Mouse (Mus musculus) colon, adult 2 months (tissue): Measurements from ENCODE around the gene Rtn4rl1. TPM values are rescaled to one million over a fixed set of nuclear protein-coding genes. Genes with fewer than 3 reads are reported as not detected.

Experiments used
- polyA plus RNA-seq: library from polyadenylated mRNA; depleted of rRNA; stranded (reverse); fragments of >200 nt; gene quantifications from 2 replicates; pipeline ENCODE4 v1.2.3, GENCODE M21; 2012; rRNA removed

Rtn4rl1 gene
- polyA plus RNA-seq, result 7.2 and 7.5 TPM in 2 replicates

GRCm38 (mm10) chr11:75193256-75194071 lies at the start of gene Rtn4rl1:
Gene Rtn4rl1 (plus strand): TSS chr11:75193783.

DNA sequence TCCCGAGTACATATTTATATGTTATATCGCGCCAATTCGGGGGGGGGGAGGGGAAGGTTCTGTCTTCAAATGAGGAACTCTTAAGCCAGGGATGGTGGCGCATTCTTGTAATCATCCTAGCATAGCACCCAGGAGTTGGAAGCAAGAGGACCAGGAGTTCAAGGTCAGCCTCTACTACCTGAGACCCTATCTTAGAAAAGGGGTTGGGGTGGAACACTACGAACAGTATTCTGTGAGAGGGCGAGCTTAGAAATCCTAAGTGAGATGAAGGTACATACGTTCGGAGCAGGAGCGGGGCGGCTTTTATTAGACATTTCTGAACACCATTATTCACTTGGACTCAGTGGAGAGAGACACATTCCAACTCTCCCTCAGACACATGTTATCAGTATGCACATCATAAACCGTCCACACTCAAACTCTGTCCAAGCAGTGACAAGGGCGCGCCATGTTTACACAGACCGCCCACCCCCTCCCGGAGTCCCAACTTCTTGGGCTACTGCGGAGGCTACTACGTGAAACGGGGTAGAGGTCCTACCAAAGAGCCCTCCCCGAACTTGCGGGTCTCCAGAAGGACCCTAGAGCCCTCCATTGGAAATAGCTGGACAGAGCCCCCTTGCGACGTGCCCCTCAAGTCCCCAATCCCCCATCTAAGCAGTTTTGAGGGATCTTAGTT lies 24.0 kb upstream of the Rtn4rl1 start, which contains the start of gene Hic1:
Hic1 (minus strand) TSS at position 115 of the 676 bp plus-strand sequence.

GRCm38 (mm10) chr11:75178672-75179208 lies 14.8 kb upstream of the Rtn4rl1 start, which contains the start of gene Ovca2:
Gene Ovca2 (minus strand): TSS chr11:75178835.

GRCm38 (mm10) chr11:75190905-75191441 lies 2.6 kb upstream of the Rtn4rl1 start, which contains the start of gene Dph1:
Gene Dph1 (minus strand): TSS chr11:75191241.

Other genes starting within 250 kb of the Rtn4rl1 start
- gene Hic1, start 24.3 kb upstream of the Rtn4rl1 start, polyA plus RNA-seq, result 30.2 and 43.8 TPM in 2 replicates
- gene Ovca2, start 14.9 kb upstream of the Rtn4rl1 start, polyA plus RNA-seq, result 9.6 and 14.3 TPM in 2 replicates
- 29.9 and 34.9 TPM in 2 replicates for gene Dph1, start 2.5 kb upstream of the Rtn4rl1 start, polyA plus RNA-seq
- gene Rpa1, start 154.5 kb downstream of the Rtn4rl1 start, polyA plus RNA-seq, result 9.9 and 14.4 TPM in 2 replicates
- gene Smyd4, start 154.7 kb downstream of the Rtn4rl1 start, polyA plus RNA-seq, result 2.6 and 4.5 TPM in 2 replicates
- 27.8 and 32.3 TPM in 2 replicates for gene Serpinf1, start 228.9 kb downstream of the Rtn4rl1 start, polyA plus RNA-seq
- 0.88 and 1.9 TPM in 2 replicates for gene Serpinf2, start 245.8 kb downstream of the Rtn4rl1 start, polyA plus RNA-seq